Mouse (Mus musculus): Measurements from ENCODE around the gene Gm20388. TPM values are rescaled to one million over a fixed set of nuclear protein-coding genes. Genes with fewer than 3 reads are reported as not detected.

The Gm20388 gene
- polyA plus RNA-seq, 1 experiment from 2014 or later = 12.4 TPM

GRCm38 (mm10) chr8:122663670-122664069, 2753.0 kb downstream of the Gm20388 start:
- Histone ChIP-seq H3K27me3 (replicated peaks; ENCODE audit: control insufficient read depth, insufficient read depth, low read length) (no peaks in the 10 kb centered on the region), H3K27ac (ENCODE audit: low read depth, low read length) (no peak overlapping the region), H3K36me3 (ENCODE audit: control insufficient read depth, insufficient read depth, low read length) (no peaks in the 10 kb centered on the region), H3K4me3 (ENCODE audit: low read length) (no peak overlapping the region), H3K9ac (ENCODE audit: low read depth, low read length) (no peak overlapping the region), H3K9me3 (ENCODE audit: control insufficient read depth, low read length) (no peaks in the 10 kb centered on the region), H3K4me1 (ENCODE audit: control insufficient read depth, insufficient read depth, low read depth, low read length) (peaks cover 41% of the 10 kb centered on the region), H3K4me2 (ENCODE audit: low read length) (no peak overlapping the region)
- WGBS = 76% methylated on average over 5 of the region's 5 CpGs
- ATAC-seq = no peak

GRCm38 (mm10) chr8:122665221-122665620, 2754.6 kb downstream of the Gm20388 start:
- H3K36me3 ChIP-seq (ENCODE audit: control insufficient read depth, insufficient read depth, low read length) = no peaks in the 10 kb centered on the region
- H3K27me3 ChIP-seq (replicated peaks; ENCODE audit: control insufficient read depth, insufficient read depth, low read length) = no peaks in the 10 kb centered on the region
- peak overlapping the region; percentile 36 for H3K4me2 ChIP-seq (ENCODE audit: low read length)
- ATAC-seq = peak; percentile 46; the same call in 1 of the 2 replicates
- H3K4me1 ChIP-seq (ENCODE audit: control insufficient read depth, insufficient read depth, low read depth, low read length) = peaks cover 48% of the 10 kb centered on the region
- no peaks in the 10 kb centered on the region for H3K9me3 ChIP-seq (ENCODE audit: control insufficient read depth, low read length)
- H3K9ac ChIP-seq (ENCODE audit: low read depth, low read length) = peak overlapping the region; percentile 47
- peak overlapping the region; percentile 78; the same call in 1 of the 2 replicates for H3K27ac ChIP-seq (ENCODE audit: low read depth, low read length)
- WGBS = 31% methylated on average over 8 of the region's 8 CpGs
- H3K4me3 ChIP-seq (ENCODE audit: low read length) = no peak overlapping the region

GRCm38 (mm10) chr8:122665667-122666316, 2755.2 kb downstream of the Gm20388 start:
- no peaks in the 10 kb centered on the region for H3K36me3 ChIP-seq (ENCODE audit: control insufficient read depth, insufficient read depth, low read length)
- H3K27ac ChIP-seq (ENCODE audit: low read depth, low read length) = peak overlapping the region; percentile 78
- H3K4me2 ChIP-seq (ENCODE audit: low read length) = peak overlapping the region; percentile 36
- no peaks in the 10 kb centered on the region for H3K9me3 ChIP-seq (ENCODE audit: control insufficient read depth, low read length)
- H3K27me3 ChIP-seq (replicated peaks; ENCODE audit: control insufficient read depth, insufficient read depth, low read length) = no peaks in the 10 kb centered on the region
- 43% methylated on average over 12 of the region's 14 CpGs for WGBS
- ATAC-seq = peak; percentile 56
- peak overlapping the region; percentile 47; the same call in 1 of the 2 replicates for H3K9ac ChIP-seq (ENCODE audit: low read depth, low read length)
- H3K4me1 ChIP-seq (ENCODE audit: control insufficient read depth, insufficient read depth, low read depth, low read length) = peaks cover 53% of the 10 kb centered on the region
- no peak overlapping the region for H3K4me3 ChIP-seq (ENCODE audit: low read length)

- H3K9me3 ChIP-seq (ENCODE audit: control insufficient read depth, low read length) = no peaks in the 10 kb centered on the region
- WGBS = 27% methylated on average over 9 of the region's 9 CpGs
- peak overlapping the region; percentile 17; the same call in 1 of the 2 replicates for H3K4me2 ChIP-seq (ENCODE audit: low read length)
- H3K4me3 ChIP-seq (ENCODE audit: low read length) = no peak overlapping the region
- no peaks in the 10 kb centered on the region for H3K36me3 ChIP-seq (ENCODE audit: control insufficient read depth, insufficient read depth, low read length)
- H3K27ac ChIP-seq (ENCODE audit: low read depth, low read length) = peak overlapping the region; percentile 30; the same call in 1 of the 2 replicates
- H3K9ac ChIP-seq (ENCODE audit: low read depth, low read length) = no peak overlapping the region
- ATAC-seq = no peak
- peaks cover 52% of the 10 kb centered on the region for H3K4me1 ChIP-seq (ENCODE audit: control insufficient read depth, insufficient read depth, low read depth, low read length)
- H3K27me3 ChIP-seq (replicated peaks; ENCODE audit: control insufficient read depth, insufficient read depth, low read length) = no peaks in the 10 kb centered on the region
Measured at GRCm38 (mm10) chr8:122666338-122666764, 2755.7 kb downstream of the Gm20388 start.

- Histone ChIP-seq H3K4me1 (ENCODE audit: control insufficient read depth, insufficient read depth, low read depth, low read length) (peaks cover 52% of the 10 kb centered on the region), H3K9ac (ENCODE audit: low read depth, low read length) (no peak overlapping the region), H3K27ac (ENCODE audit: low read depth, low read length) (peak overlapping the region; percentile 30; the same call in 1 of the 2 replicates), H3K9me3 (ENCODE audit: control insufficient read depth, low read length) (no peaks in the 10 kb centered on the region), H3K4me3 (ENCODE audit: low read length) (no peak overlapping the region), H3K4me2 (ENCODE audit: low read length) (0 out of 2 replicates have a peak overlapping the region, but pooled peaks have one; percentile 17), H3K27me3 (replicated peaks; ENCODE audit: control insufficient read depth, insufficient read depth, low read length) (no peaks in the 10 kb centered on the region), H3K36me3 (ENCODE audit: control insufficient read depth, insufficient read depth, low read length) (no peaks in the 10 kb centered on the region)
- 52% methylated on average over 12 of the region's 12 CpGs for WGBS
- ATAC-seq = no peak
Measured at GRCm38 (mm10) chr8:122666827-122667226, 2756.2 kb downstream of the Gm20388 start.

- H3K9me3 ChIP-seq (ENCODE audit: control insufficient read depth, low read length) = no peaks in the 10 kb centered on the region
- peaks cover 55% of the 10 kb centered on the region for H3K4me1 ChIP-seq (ENCODE audit: control insufficient read depth, insufficient read depth, low read depth, low read length)
- no peak for ATAC-seq
- H3K4me3 ChIP-seq (ENCODE audit: low read length) = no peak overlapping the region
- H3K36me3 ChIP-seq (ENCODE audit: control insufficient read depth, insufficient read depth, low read length) = no peaks in the 10 kb centered on the region
- H3K27me3 ChIP-seq (replicated peaks; ENCODE audit: control insufficient read depth, insufficient read depth, low read length) = no peaks in the 10 kb centered on the region
- H3K9ac ChIP-seq (ENCODE audit: low read depth, low read length) = no peak overlapping the region
- 70% methylated on average over 11 of the region's 11 CpGs for WGBS
- no peak overlapping the region for H3K4me2 ChIP-seq (ENCODE audit: low read length)
- H3K27ac ChIP-seq (ENCODE audit: low read depth, low read length) = no peak overlapping the region
Measured at GRCm38 (mm10) chr8:122667854-122668253, 2757.2 kb downstream of the Gm20388 start.

GRCm38 (mm10) chr8:122669370-122669769, 2758.7 kb downstream of the Gm20388 start:
- Histone ChIP-seq H3K27ac (ENCODE audit: low read depth, low read length) (no peak overlapping the region), H3K4me1 (ENCODE audit: control insufficient read depth, insufficient read depth, low read depth, low read length) (peaks cover 60% of the 10 kb centered on the region), H3K4me2 (ENCODE audit: low read length) (no peak overlapping the region), H3K9me3 (ENCODE audit: control insufficient read depth, low read length) (no peaks in the 10 kb centered on the region), H3K36me3 (ENCODE audit: control insufficient read depth, insufficient read depth, low read length) (no peaks in the 10 kb centered on the region), H3K27me3 (replicated peaks; ENCODE audit: control insufficient read depth, insufficient read depth, low read length) (no peaks in the 10 kb centered on the region), H3K4me3 (ENCODE audit: low read length) (no peak overlapping the region), H3K9ac (ENCODE audit: low read depth, low read length) (no peak overlapping the region)
- ATAC-seq = no peak
- 23% methylated on average over 5 of the region's 5 CpGs for WGBS

- WGBS = 20% methylated on average over 11 of the region's 11 CpGs
- Histone ChIP-seq H3K4me2 (ENCODE audit: low read length) (no peak overlapping the region; the same call in 1 of the 2 replicates), H3K36me3 (ENCODE audit: control insufficient read depth, insufficient read depth, low read length) (no peaks in the 10 kb centered on the region), H3K9ac (ENCODE audit: low read depth, low read length) (no peak overlapping the region), H3K9me3 (ENCODE audit: control insufficient read depth, low read length) (no peaks in the 10 kb centered on the region), H3K4me3 (ENCODE audit: low read length) (no peak overlapping the region), H3K27me3 (replicated peaks; ENCODE audit: control insufficient read depth, insufficient read depth, low read length) (no peaks in the 10 kb centered on the region), H3K27ac (ENCODE audit: low read depth, low read length) (no peak overlapping the region), H3K4me1 (ENCODE audit: control insufficient read depth, insufficient read depth, low read depth, low read length) (peaks cover 65% of the 10 kb centered on the region)
- no peak for ATAC-seq
Measured at GRCm38 (mm10) chr8:122670001-122670400, 2759.4 kb downstream of the Gm20388 start.

- peaks cover 65% of the 10 kb centered on the region for H3K4me1 ChIP-seq (ENCODE audit: control insufficient read depth, insufficient read depth, low read depth, low read length)
- H3K27ac ChIP-seq (ENCODE audit: low read depth, low read length) = no peak overlapping the region
- H3K27me3 ChIP-seq (replicated peaks; ENCODE audit: control insufficient read depth, insufficient read depth, low read length) = no peaks in the 10 kb centered on the region
- WGBS = 72% methylated on average over 3 of the region's 3 CpGs
- H3K9me3 ChIP-seq (ENCODE audit: control insufficient read depth, low read length) = no peaks in the 10 kb centered on the region
- no peak for ATAC-seq
- H3K36me3 ChIP-seq (ENCODE audit: control insufficient read depth, insufficient read depth, low read length) = no peaks in the 10 kb centered on the region
- H3K9ac ChIP-seq (ENCODE audit: low read depth, low read length) = peak overlapping the region; percentile 21; the same call in 1 of the 2 replicates
- no peak overlapping the region for H3K4me2 ChIP-seq (ENCODE audit: low read length)
- H3K4me3 ChIP-seq (ENCODE audit: low read length) = no peak overlapping the region
Measured at GRCm38 (mm10) chr8:122670718-122671117, 2760.1 kb downstream of the Gm20388 start.
